Mouse (Mus musculus): ENCODE measurements around the gene Musk.

GRCm38 (mm10) chr4:58330016-58330415, 44.3 kb downstream of the Musk start:
- TF ChIP-seq CTCF (IDR thresholded peaks at IDR 0.05; ENCODE audit: low read depth) (no peak), EP300 (IDR thresholded peaks at IDR 0.05; ENCODE audit: low read depth) (no peak)
